Mouse (Mus musculus): ENCODE results near the gene Paqr7.

DNA sequence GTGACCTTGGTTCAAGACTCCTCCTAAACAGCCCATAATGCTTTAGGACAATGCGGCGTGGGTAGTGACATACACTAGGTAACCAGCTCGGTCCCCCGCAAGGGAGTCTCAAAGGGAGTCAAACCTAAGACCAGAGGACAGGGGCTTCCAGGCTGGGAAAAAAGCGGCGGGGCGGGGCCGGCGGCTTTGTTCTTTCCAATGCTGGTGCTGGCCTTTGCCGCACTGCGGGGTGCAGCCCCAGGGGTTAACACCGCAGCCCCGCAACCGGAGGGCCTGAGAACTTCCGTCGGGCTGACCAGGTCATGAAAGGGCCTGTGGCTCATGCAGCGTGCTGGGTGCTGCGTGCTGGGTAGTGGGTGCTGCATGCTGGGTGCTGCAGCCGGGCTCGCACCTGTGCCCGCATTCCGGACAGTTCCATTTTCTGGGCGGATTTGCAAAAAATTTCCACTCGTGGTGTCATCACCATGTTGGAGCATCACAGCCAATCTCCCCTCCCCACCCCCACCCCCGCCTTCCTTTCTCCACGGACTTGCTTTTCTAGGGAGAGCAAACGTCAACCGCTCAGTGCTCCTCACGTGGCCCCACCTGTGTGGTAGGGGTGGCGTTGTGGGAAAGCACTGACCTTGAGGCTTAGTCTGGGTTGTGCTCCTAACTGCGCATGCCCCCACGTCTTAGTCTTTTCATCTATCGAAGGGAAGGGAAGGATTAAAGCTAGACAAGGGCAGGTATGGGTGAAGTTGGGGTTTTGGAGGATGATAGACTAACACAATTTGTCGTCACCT lies 42.7 kb upstream of the Paqr7 start:
- TF ChIP-seq CTCF (IDR thresholded peaks at IDR 0.05; ENCODE audit: borderline replicate concordance, insufficient read depth, low read length) (no peak), POLR2A (IDR thresholded peaks at IDR 0.05; ENCODE audit: low read depth, low read length) (no peak)
